Mouse (Mus musculus) neural tube, embryonic 13.5 days (tissue): Measurements from ENCODE around the gene Amh. TPM values are rescaled to one million over a fixed set of nuclear protein-coding genes. Genes with fewer than 3 reads are reported as not detected.

Experiments
- ATAC-seq: fragments of 200-750 bp; cut with Nextera tagmentation; 2 replicates; pipeline ENCODE4 v1.8.0; 2017; ENCODE audit warnings: low read depth, mild to moderate bottlenecking, moderate TSS enrichment, moderate library complexity
- H3K27ac ChIP-seq: fragments of 300-500 bp; sonication (generic); replicated peaks from 2 replicates; pipeline ENCODE4 v1.5.1; 2015; ENCODE audit warnings: moderate library complexity, mild to moderate bottlenecking, inconsistent platforms
- H3K27me3 ChIP-seq: fragments of 300-500 bp; sonication (generic); 2 replicates; pipeline ENCODE4 v1.6.1; 2015; ENCODE audit warnings: mild to moderate bottlenecking, inconsistent platforms
- H3K36me3 ChIP-seq: fragments of 300-500 bp; sonication (generic); 2 replicates; pipeline ENCODE4 v1.6.1; 2015; ENCODE audit warnings: mild to moderate bottlenecking, inconsistent platforms
- H3K4me1 ChIP-seq: fragments of 300-500 bp; sonication (generic); replicated peaks from 2 replicates; pipeline ENCODE4 v1.6.1; 2015; ENCODE audit warnings: inconsistent platforms
- H3K4me2 ChIP-seq: fragments of 300-500 bp; sonication (generic); 2 replicates; pipeline ENCODE4 v1.6.1; 2015; ENCODE audit warnings: inconsistent platforms, mild to moderate bottlenecking, moderate library complexity
- H3K4me3 ChIP-seq: fragments of 300-500 bp; sonication (generic); 2 replicates; pipeline ENCODE4 v1.5.1; 2015; ENCODE audit warnings: mild to moderate bottlenecking, inconsistent platforms
- H3K9ac ChIP-seq: fragments of 300-500 bp; sonication (generic); 2 replicates; pipeline ENCODE4 v1.6.1; 2015; ENCODE audit warnings: moderate library complexity, mild to moderate bottlenecking, inconsistent platforms
- H3K9me3 ChIP-seq: fragments of 300-500 bp; sonication (generic); 2 replicates; pipeline ENCODE4 v1.6.1; 2016; ENCODE audit warnings: inconsistent platforms
- WGBS: fragments of 180-500 bp; shearing (Covaris S2); methylation state at CpG from one replicate; pipeline ENCODE4 v1.1.7; 2015; 5-methylcytosine and 5-hydroxymethylcytosine counted together
- polyA plus RNA-seq: library from polyadenylated mRNA; unstranded; fragments of >200 nt; fragmentation: Nextera tagmentation; extraction: Ambion mirVana; gene quantifications from 2 replicates; pipeline ENCODE4 v1.2.1, GENCODE M21; 2015

The Amh gene
- 0.11 TPM in 1 of 2 replicates, not detected in the other for polyA plus RNA-seq

DNA sequence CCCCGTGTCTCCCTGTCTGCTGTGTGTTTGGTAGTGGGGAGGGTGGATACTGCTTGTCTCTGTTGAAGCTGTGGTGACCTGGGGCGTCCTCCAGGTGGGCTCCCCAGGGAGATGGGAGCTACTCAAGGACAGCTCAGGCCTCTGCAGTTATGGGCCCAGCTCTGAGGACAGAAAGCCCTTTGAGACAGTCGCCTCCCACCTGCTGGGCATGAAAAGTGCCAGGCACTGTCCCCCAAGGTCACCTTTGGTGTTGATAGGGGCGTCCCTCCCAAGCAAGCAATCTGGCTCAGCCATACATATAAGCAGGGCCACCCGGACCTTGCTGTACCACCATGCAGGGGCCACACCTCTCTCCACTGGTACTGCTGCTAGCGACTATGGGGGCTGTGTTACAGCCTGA lies at the start of gene Amh:
Gene Amh, plus strand, starts transcription at position 328 of the 400 bp plus-strand sequence.
- peaks cover 50% of the 10 kb centered on the region for H3K4me1 ChIP-seq
- H3K9ac ChIP-seq, result 0 out of 2 replicates have a peak within 1 kb of the TSS, but pooled peaks have one; percentile 79
- peaks cover 53% of the 10 kb centered on the region for H3K36me3 ChIP-seq
- no peaks in the 10 kb centered on the region for H3K9me3 ChIP-seq
- H3K4me2 ChIP-seq, result peak within 1 kb of the TSS; percentile 75; the same call in 1 of the 2 replicates
- H3K27ac ChIP-seq, result no peak within 1 kb of the TSS
- WGBS, result 70% methylated on average over 6 of the region's 6 CpGs
- H3K4me3 ChIP-seq, result no peak within 1 kb of the TSS
- no peak for ATAC-seq
- peaks cover 29% of the 10 kb centered on the region for H3K27me3 ChIP-seq

DNA sequence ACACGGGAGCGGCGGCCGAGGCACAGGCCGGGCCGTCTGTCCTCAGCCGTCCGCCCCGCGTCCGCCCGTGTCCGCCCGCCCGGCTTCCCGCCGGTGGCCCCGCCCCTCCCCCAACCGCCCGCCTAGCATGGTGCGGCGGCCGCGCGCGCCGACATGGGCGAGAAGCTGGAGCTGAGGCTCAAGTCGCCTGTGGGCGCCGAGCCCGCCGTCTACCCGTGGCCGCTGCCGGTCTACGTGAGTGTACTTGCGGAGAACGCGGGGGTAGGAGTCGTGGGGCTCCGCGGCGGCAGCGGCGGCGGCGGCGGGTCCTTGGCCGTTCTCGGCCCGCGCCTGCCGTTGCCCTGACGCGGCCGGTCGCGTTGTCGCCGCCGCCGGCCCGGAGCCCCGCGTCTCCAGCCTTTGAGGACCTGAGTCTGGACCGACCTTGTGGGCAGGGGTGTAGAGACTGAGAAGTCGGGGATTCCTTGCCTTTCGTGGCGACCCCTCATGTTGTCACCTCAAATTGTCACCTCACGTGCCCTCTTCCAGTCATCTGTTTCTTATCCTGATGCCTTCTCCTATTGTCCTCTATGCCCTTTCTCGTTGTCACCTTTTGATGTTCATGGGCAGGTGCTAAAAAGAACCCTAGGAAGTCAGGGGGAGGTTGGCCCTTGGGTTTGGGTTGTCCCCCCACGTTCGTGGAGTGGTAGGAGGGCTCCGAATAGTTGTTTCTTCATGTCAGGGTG lies 49.6 kb upstream of the Amh start:
- Histone ChIP-seq H3K4me2 (peak overlapping the region; percentile 99), H3K27me3 (no peaks in the 10 kb centered on the region), H3K9me3 (no peaks in the 10 kb centered on the region), H3K27ac (peak overlapping the region; percentile 89), H3K36me3 (no peaks in the 10 kb centered on the region), H3K4me3 (peak overlapping the region; percentile 57), H3K9ac (peak overlapping the region; percentile 86), H3K4me1 (peaks cover 67% of the 10 kb centered on the region)
- ATAC-seq, result peak; percentile 47
- under 1% methylated on average over 65 of the region's 75 CpGs for WGBS

DNA sequence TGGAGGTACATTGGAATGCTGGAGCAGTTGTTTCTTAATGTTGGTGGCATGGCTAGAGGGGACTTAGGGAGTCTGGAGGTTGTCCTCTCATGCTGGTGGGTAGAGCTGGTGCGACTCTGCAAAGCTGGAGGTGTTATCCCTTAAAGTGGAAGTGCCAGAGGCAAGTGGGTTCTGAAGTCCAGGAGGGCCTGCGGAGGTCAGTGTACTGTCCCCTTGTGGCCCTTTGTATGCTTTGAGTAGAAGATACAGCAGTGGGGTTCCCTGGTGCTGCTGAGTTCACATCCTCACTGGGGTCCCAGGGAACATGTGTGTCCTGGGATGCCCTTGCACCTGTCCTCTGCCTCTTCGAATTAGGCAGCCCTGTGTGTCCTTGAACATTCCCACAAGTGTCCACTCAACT lies 48.9 kb upstream of the Amh start:
- Histone ChIP-seq H3K4me1 (peaks cover 73% of the 10 kb centered on the region), H3K4me3 (peak overlapping the region; percentile 57), H3K9me3 (no peaks in the 10 kb centered on the region), H3K27me3 (no peaks in the 10 kb centered on the region), H3K36me3 (no peaks in the 10 kb centered on the region), H3K4me2 (peak overlapping the region; percentile 99), H3K27ac (no peak overlapping the region), H3K9ac (peak overlapping the region; percentile 86)
- no peak for ATAC-seq
- 24% methylated on average over 3 of the region's 3 CpGs for WGBS

DNA sequence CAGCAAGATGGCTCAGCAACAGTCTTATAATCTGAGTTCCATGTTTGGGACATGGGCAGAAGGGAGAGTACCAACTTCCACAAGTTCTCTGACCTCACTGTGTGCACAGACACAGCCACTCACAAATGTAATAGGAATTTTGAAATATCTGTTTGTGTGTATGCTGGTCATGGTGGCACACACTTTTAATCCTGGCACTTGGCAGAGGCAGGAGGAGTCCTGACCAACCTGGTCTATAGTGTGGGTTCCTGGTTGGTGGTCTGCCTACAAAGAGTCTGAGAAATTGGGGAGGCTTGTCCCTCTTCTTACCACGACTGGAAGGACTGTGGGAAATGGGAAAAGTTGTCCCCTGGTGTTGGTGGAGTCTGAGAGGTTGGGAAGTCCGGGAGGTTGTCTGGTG lies 48.5 kb upstream of the Amh start:
- peaks cover 74% of the 10 kb centered on the region for H3K4me1 ChIP-seq
- no peak overlapping the region for H3K27ac ChIP-seq
- peak overlapping the region; percentile 99 for H3K4me2 ChIP-seq
- peak overlapping the region; percentile 86 for H3K9ac ChIP-seq
- no peaks in the 10 kb centered on the region for H3K27me3 ChIP-seq
- 62% methylated on average over 2 of the region's 2 CpGs for WGBS
- H3K36me3 ChIP-seq, result no peaks in the 10 kb centered on the region
- no peak for ATAC-seq
- H3K9me3 ChIP-seq, result no peaks in the 10 kb centered on the region
- peak overlapping the region; percentile 57 for H3K4me3 ChIP-seq

DNA sequence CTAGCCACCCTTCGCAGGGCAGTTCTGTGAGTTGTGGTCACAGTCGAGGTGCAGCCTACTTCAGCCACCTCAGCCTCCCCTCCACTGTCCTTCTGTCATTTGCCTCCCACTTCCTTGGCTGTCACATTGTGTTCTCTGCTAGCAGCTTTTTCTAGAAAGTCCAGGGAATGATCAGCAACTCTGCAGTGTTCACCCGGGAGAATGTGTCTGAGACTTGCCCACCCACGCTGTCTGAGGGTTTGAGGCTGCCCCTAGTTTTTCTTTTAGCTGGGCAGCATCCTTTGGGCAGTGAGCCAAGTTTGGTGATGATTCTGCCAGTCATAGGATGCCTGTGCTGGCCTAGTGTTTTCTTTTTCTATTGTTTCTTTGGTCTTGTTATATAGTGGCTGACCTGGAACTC lies 48.1 kb upstream of the Amh start:
- peaks cover 73% of the 10 kb centered on the region for H3K4me1 ChIP-seq

DNA sequence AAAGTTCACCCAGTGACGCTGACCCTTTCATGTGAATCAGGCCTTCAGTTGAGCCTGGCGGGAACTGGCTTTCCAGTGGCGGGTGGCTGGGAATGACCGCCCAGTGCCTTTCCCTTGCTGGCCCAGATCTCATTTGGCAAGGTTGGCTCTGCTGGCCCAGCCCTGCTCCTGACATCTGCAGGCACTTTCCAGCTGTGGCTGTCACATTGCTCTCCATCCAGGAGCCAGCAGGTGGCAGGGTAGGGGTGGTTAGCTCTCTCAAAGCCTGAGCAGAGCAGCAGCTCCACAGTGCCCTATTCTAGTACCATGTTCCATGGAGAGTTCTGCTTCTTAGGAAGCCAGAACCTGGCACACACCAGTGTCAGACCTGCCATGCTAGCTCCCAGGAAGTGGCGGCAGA lies 47.3 kb upstream of the Amh start:
- Histone ChIP-seq H3K27ac (0 out of 2 replicates have a peak overlapping the region, but pooled peaks have one; percentile 49), H3K9me3 (no peaks in the 10 kb centered on the region), H3K9ac (peak overlapping the region; percentile 22; the same call in 1 of the 2 replicates), H3K36me3 (no peaks in the 10 kb centered on the region), H3K27me3 (no peaks in the 10 kb centered on the region), H3K4me2 (peak overlapping the region; percentile 99; the same call in 1 of the 2 replicates), H3K4me3 (no peak overlapping the region), H3K4me1 (peaks cover 67% of the 10 kb centered on the region)
- ATAC-seq, result no peak
- 57% methylated on average over 5 of the region's 5 CpGs for WGBS

More for the DNA sequence above, 48.1 kb upstream of the Amh start:
- peak overlapping the region; percentile 86 for H3K9ac ChIP-seq
- 72% methylated on average over 4 of the region's 4 CpGs for WGBS
- no peaks in the 10 kb centered on the region for H3K36me3 ChIP-seq
- no peaks in the 10 kb centered on the region for H3K9me3 ChIP-seq
- peak overlapping the region; percentile 57 for H3K4me3 ChIP-seq
- ATAC-seq, result no peak
- peak overlapping the region; percentile 99 for H3K4me2 ChIP-seq
- no peaks in the 10 kb centered on the region for H3K27me3 ChIP-seq
- H3K27ac ChIP-seq, result no peak overlapping the region

DNA sequence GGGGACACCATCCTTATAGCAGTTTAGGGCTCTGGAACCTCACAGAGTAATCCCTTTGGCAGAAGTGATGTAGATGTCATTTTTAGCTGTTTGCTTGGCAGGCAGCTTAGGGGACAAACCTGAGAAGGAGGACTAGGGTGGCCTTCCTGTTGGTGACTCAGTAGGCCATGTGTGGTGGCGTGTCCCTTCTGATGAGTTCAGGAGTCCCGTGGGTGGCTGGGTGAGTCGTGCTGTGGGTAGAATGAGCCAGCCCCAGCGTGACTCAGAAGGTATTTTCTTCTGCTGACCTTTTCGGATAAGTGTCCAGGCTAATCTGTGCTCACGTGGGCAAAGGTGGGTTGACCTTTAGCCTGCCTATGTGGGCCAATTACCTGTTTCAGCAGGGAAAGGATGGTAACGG lies 46.4 kb upstream of the Amh start:
- no peak overlapping the region for H3K9ac ChIP-seq
- ATAC-seq, result no peak
- no peaks in the 10 kb centered on the region for H3K9me3 ChIP-seq
- H3K27ac ChIP-seq, result no peak overlapping the region
- no peaks in the 10 kb centered on the region for H3K27me3 ChIP-seq
- H3K4me3 ChIP-seq, result no peak overlapping the region
- peaks cover 73% of the 10 kb centered on the region for H3K4me1 ChIP-seq
- WGBS, result 82% methylated on average over 7 of the region's 7 CpGs
- H3K4me2 ChIP-seq, result no peak overlapping the region
- no peaks in the 10 kb centered on the region for H3K36me3 ChIP-seq

DNA sequence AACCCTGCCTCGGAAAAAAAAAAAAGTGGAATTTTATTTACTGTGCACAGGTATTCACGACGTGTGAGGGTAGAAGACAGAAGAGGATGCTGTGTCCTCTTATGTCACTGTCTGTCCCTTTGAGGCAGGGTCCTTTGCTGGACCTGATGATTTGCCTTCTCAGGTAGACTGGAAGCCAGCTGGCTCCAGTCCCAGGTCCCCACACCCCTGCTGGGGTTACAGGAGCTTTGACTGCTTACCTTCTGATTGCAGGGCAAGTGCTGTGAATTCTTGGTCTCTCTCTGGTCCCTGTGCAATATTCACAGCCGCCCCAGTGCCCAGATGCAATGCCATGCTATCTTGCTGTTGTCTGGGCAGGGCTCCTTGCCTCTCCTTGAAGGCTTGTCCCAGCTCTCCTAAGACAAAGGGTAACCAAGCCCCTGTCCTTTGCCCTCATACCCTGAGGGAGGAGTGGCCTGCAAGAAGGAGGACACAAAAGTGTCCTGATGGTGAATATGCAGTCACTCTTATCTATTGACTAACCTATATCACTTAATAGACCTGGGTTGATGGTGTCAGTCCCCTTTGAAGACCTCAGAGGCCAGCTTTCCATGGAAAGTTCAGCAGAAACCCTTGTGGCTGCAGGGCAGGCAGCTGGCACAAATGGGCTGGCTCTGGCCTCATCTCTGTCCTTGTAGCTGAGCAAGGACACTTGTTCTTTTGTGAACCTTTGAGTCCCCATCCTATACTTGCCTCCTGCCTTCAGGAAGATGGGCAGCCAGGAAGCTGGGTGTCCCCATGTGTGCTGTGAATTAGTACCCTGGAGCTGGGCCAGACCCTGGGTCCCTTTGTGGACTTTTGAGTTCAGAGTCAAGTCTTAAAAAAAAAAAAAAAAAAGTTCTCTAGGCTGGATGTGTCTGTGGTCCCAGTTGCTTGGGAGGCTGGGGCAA lies 44.2 kb upstream of the Amh start:
- Histone ChIP-seq H3K4me2 (no peak overlapping the region), H3K36me3 (peaks cover 10% of the 10 kb centered on the region; the same call in 1 of the 2 replicates), H3K9me3 (no peaks in the 10 kb centered on the region), H3K27me3 (no peaks in the 10 kb centered on the region), H3K27ac (no peak overlapping the region), H3K4me3 (no peak overlapping the region), H3K4me1 (peaks cover 65% of the 10 kb centered on the region), H3K9ac (no peak overlapping the region; the same call in 1 of the 2 replicates)
- no peak for ATAC-seq
- 87% methylated on average over 4 of the region's 4 CpGs for WGBS

DNA sequence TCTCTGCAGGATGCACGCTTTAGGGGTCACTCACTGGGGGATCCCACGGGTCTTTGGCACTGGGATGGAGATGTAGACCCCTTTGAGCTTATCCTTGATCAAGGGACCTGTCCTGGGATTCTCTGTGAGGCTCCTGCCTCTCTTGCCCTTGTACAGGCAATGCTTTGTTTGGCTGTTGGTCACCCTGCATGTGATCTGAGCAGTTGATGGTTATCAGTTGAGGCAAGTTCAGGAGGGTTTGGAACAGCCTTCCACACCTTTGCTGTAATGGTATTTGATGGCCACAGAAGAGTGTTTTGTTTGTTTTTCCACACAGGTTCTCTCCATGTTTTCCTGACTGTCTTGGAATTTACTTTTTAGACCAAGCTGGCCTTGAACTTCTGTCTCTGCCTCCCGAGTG lies 43.2 kb upstream of the Amh start:
- Histone ChIP-seq H3K4me1 (peaks cover 56% of the 10 kb centered on the region), H3K9me3 (no peaks in the 10 kb centered on the region), H3K4me3 (no peak overlapping the region), H3K27ac (no peak overlapping the region), H3K9ac (no peak overlapping the region), H3K27me3 (no peaks in the 10 kb centered on the region), H3K4me2 (no peak overlapping the region), H3K36me3 (peaks cover 20% of the 10 kb centered on the region)
- WGBS, result 68% methylated on average over 3 of the region's 3 CpGs
- ATAC-seq, result no peak

DNA sequence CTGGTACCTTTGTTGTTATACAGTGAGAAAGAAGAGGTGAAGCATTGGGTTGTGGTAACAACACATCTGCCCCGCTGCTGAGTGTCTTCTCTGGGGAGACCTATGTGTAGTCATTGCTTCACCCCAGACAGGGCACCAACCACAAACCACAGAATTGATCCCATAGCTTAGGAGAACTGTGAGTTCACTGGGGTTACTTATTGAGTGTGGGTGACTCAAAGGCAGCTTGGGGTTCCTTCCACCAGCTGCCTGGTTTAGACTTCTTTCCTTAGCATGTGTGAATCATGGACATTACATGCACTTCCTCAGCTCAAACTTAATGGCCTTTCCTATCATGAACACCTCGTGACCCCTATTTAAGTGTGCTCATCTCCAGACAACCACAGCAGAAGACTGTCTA lies 41.5 kb upstream of the Amh start:
- Histone ChIP-seq H3K27ac (no peak overlapping the region), H3K36me3 (peaks cover 34% of the 10 kb centered on the region), H3K9ac (no peak overlapping the region), H3K27me3 (no peaks in the 10 kb centered on the region), H3K4me1 (peaks cover 39% of the 10 kb centered on the region), H3K4me2 (no peak overlapping the region), H3K4me3 (no peak overlapping the region), H3K9me3 (no peaks in the 10 kb centered on the region)
- ATAC-seq, result no peak
- WGBS, result 87% methylated on average over 2 of the region's 2 CpGs

DNA sequence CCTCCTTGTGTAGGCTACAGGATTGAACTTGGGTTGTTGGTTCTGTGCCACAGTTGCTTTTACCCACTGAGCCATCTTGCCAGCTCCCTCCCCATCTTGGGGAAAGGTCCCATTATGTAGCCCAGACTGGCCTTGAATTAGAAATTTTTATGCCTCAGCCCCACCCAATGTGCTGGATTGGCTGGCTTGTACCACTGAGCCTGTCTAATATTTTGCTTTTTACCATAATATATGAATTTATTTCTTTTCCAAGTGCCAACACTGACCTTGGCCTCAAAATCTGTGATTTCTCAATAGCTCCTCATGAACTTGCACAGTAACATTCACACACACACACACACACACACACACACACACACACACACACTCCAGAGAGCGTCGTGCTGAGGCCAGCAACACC lies 39.3 kb upstream of the Amh start:
- no peak for ATAC-seq
- H3K4me3 ChIP-seq, result no peak overlapping the region
- peaks cover 18% of the 10 kb centered on the region for H3K4me1 ChIP-seq
- no peaks in the 10 kb centered on the region for H3K27me3 ChIP-seq
- peaks cover 56% of the 10 kb centered on the region for H3K36me3 ChIP-seq
- no peak overlapping the region for H3K9ac ChIP-seq
- H3K4me2 ChIP-seq, result no peak overlapping the region
- no peak overlapping the region for H3K27ac ChIP-seq
- WGBS, result 94% methylated on average over 2 of the region's 2 CpGs
- no peaks in the 10 kb centered on the region for H3K9me3 ChIP-seq
